Mouse (Mus musculus): ENCODE results near the gene Sdk1. TPM values are rescaled to one million over a fixed set of nuclear protein-coding genes. Genes with fewer than 3 reads are reported as not detected.

Sdk1 gene
- polyA plus RNA-seq, 1 experiment from 2014 or later: 1.7 TPM

DNA sequence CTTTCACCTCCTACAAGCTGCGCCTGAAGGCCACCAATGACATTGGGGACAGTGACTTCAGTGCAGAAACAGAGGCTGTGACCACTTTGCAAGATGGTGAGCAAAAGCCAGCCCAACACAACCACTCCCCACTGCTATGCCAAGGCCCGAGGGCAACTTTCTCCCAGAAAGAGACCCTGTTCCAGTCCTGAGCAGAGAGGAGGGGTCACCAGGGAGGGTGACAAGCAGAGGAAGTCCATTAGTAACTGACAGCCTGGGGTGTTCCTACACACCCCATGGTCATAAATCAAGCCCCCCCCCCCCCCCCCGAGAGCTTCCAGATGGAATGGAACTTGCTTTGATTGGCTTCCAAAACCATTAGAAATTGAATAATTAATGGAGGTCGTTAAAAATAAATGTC, 886.5 kb downstream of the Sdk1 start:
- WGBS: 73% methylated on average over 4 of the region's 4 CpGs
- Histone ChIP-seq H3K4me1 (peaks cover 14% of the 10 kb centered on the region), H3K4me3 (no peak overlapping the region), H3K9me3 (peaks cover 5% of the 10 kb centered on the region; the same call in 1 of the 2 replicates), H3K27ac (replicated peaks) (no peak overlapping the region), H3K4me2 (replicated peaks) (no peak overlapping the region), H3K36me3 (no peaks in the 10 kb centered on the region), H3K27me3 (no peaks in the 10 kb centered on the region), H3K9ac (replicated peaks) (no peak overlapping the region)
- no peak for ATAC-seq (ENCODE audit: low FRiP score, low read depth)

DNA sequence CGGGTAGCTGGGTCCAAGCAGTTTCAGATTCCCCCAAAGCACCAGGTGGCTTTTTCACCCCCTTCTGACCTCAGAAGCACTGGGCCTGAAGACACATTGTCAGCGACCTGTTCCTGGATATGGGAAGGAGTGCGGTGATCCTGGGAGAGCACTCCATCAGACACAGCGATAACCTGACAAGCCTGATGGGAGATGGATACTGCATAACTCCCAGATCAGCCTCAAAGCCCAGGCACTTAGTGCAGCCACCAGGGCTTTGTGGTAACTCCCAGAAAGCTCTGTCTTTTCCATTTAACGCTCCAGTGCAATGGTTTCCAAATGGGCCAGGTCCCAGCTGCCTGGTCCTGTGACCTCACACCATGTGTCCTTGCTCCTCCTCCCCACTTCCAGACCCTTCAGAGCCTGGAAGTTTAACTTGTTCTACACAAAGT, 886.9 kb downstream of the Sdk1 start:
- Histone ChIP-seq H3K4me1 (peaks cover 14% of the 10 kb centered on the region), H3K4me3 (no peak overlapping the region), H3K27me3 (no peaks in the 10 kb centered on the region), H3K9me3 (peaks cover 5% of the 10 kb centered on the region; the same call in 1 of the 2 replicates), H3K9ac (replicated peaks) (no peak overlapping the region), H3K4me2 (replicated peaks) (no peak overlapping the region), H3K36me3 (no peaks in the 10 kb centered on the region), H3K27ac (replicated peaks) (no peak overlapping the region)
- ATAC-seq (ENCODE audit: low FRiP score, low read depth): no peak
- 57% methylated on average over 5 of the region's 5 CpGs for WGBS

DNA sequence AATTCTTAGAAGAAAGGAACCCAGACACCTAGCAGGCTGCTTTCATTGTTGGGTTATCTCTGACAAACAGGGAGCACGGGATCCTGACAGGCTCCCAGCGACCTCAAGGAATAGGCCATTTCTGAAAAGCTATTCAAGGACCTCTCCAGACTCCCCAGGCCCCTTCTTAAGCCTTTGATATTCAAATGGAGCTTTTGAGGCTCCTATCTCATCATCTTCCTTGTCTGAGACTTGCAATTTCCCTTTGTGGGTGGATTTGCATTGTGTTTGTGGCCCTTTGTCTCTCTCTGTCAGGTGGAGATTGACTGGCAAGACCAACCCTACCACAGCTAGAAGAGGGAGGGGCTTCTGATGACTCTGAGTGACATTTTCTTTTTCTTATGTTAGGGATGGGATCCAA, 888.7 kb downstream of the Sdk1 start:
- WGBS: 6% methylated on average over 2 of the region's 2 CpGs
- ATAC-seq (ENCODE audit: low FRiP score, low read depth): peak; percentile 41; the same call in 1 of the 2 replicates
- no peak overlapping the region for H3K4me2 ChIP-seq (replicated peaks)
- no peaks in the 10 kb centered on the region for H3K27me3 ChIP-seq
- no peaks in the 10 kb centered on the region for H3K9me3 ChIP-seq
- H3K36me3 ChIP-seq: no peaks in the 10 kb centered on the region
- no peak overlapping the region for H3K4me3 ChIP-seq
- no peak overlapping the region for H3K9ac ChIP-seq (replicated peaks)
- H3K27ac ChIP-seq (replicated peaks): peak overlapping the region; percentile 56
- H3K4me1 ChIP-seq: peaks cover 17% of the 10 kb centered on the region

DNA sequence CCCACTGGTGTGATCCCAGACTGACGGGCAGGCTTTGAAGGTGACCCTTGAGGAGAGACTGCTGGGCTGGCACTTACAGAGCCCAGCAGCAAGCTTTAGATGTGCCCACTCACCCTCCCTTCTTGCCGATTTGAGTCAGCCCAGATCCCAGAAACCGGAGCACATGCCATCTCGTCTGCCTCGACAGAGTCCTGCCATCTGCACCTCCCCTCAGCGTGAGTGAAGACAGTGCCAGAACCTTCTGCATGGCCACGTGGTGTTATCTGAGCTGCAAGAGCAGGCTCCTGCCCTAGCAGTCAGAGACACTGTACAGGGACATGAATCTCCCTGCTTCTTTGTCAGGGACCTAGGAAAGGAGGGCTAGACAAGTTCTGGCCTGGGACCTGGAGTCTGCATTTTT, 898.7 kb downstream of the Sdk1 start:
- no peaks in the 10 kb centered on the region for H3K36me3 ChIP-seq
- H3K9me3 ChIP-seq: no peaks in the 10 kb centered on the region
- H3K9ac ChIP-seq (replicated peaks): no peak overlapping the region
- H3K4me2 ChIP-seq (replicated peaks): no peak overlapping the region
- WGBS: 84% methylated on average over 7 of the region's 7 CpGs
- H3K4me3 ChIP-seq: no peak overlapping the region
- no peak for ATAC-seq (ENCODE audit: low FRiP score, low read depth)
- H3K27me3 ChIP-seq: no peaks in the 10 kb centered on the region
- H3K27ac ChIP-seq (replicated peaks): no peak overlapping the region
- peaks cover 3% of the 10 kb centered on the region; the same call in 1 of the 2 replicates for H3K4me1 ChIP-seq

DNA sequence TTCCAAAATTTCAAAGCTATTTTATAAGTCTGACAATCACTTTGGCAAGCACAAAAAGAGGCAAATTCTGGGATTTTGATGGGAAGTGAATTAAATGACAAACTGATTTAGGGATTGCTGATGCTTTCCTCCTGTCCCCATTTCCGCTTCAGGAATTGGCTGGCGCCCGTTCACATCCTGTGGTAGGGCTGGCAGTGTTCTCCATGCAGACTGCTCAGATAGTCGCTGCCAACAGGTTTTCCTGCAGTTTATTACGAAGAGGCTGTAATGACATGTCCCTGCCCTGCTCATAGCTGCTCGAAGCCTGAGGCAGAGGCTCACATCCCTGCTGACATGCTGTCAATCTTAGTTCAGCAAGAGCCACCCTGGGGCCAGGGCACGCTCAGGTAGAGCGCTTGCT, 908.3 kb downstream of the Sdk1 start:
- H3K4me1 ChIP-seq: no peaks in the 10 kb centered on the region
- ATAC-seq (ENCODE audit: low FRiP score, low read depth): no peak
- no peak overlapping the region for H3K27ac ChIP-seq (replicated peaks)
- no peak overlapping the region for H3K9ac ChIP-seq (replicated peaks)
- H3K36me3 ChIP-seq: no peaks in the 10 kb centered on the region
- WGBS: 84% methylated on average over 8 of the region's 8 CpGs
- H3K27me3 ChIP-seq: no peaks in the 10 kb centered on the region
- no peak overlapping the region for H3K4me2 ChIP-seq (replicated peaks)
- no peak overlapping the region for H3K4me3 ChIP-seq
- 0 out of 2 replicates have a peak, but pooled peaks cover 6% of the 10 kb centered on the region for H3K9me3 ChIP-seq

- 98% methylated on average over 4 of the region's 4 CpGs for WGBS
- H3K27me3 ChIP-seq: no peaks in the 10 kb centered on the region
- H3K4me3 ChIP-seq: no peak overlapping the region
- H3K9me3 ChIP-seq: 0 out of 2 replicates have a peak, but pooled peaks cover 6% of the 10 kb centered on the region
- H3K27ac ChIP-seq (replicated peaks): no peak overlapping the region
- no peak for ATAC-seq (ENCODE audit: low FRiP score, low read depth)
- H3K36me3 ChIP-seq: no peaks in the 10 kb centered on the region
- no peaks in the 10 kb centered on the region for H3K4me1 ChIP-seq
- no peak overlapping the region for H3K4me2 ChIP-seq (replicated peaks)
- no peak overlapping the region for H3K9ac ChIP-seq (replicated peaks)
Observed at GRCm38 (mm10) chr5:142150756-142151155, 909.5 kb downstream of the Sdk1 start.

DNA sequence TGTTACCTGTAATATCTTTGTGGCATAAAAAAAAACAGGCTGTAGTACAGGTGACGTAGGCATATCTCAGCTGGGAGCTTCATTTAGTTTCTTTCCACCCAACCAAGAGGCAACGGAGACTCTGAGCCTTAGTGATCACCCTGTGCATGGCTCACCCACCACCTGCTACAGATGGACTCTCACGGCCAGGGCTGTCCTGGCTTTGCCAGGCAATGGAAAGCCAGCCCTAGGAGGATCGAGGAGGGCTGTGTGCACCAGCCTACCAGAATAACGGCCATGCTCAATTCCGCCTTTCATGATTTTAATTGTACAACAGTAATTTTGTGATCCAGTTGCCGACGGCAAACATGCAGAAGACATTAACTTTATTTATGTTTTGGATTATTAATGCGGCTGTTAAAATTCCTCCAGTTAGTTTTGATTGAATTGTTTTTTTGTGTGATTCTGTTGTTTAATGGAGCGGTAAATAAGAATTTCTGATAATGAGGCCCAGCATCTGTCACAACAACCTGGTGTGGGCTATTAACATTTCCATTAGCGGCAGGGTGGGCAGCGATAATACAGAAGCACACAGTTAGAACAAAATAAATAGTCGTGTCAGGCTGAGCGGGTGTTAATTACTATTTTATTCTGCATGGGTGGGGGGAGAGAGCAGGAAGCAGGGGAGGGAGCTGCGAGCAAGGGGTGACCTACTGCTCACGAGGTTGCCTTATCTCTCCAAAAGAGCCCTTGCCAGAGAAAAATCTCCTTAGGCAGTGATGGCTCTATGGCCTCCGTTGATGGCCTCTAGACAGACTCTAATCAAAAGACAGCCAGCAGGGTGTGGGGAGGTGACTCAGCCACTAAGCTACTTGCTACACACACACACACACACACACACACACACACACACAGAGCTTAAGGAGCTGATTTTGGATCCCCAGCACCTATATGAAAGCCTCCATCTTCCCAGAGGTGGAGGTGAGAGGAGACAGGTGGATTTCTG, 915.9 kb downstream of the Sdk1 start:
- no peak overlapping the region for H3K9ac ChIP-seq (replicated peaks)
- H3K4me3 ChIP-seq: no peak overlapping the region
- H3K36me3 ChIP-seq: no peaks in the 10 kb centered on the region
- H3K27ac ChIP-seq (replicated peaks): no peak overlapping the region
- no peaks in the 10 kb centered on the region for H3K9me3 ChIP-seq
- H3K4me2 ChIP-seq (replicated peaks): no peak overlapping the region
- 80% methylated on average over 17 of the region's 17 CpGs for WGBS
- no peak for ATAC-seq (ENCODE audit: low FRiP score, low read depth)
- H3K4me1 ChIP-seq: no peaks in the 10 kb centered on the region
- no peaks in the 10 kb centered on the region for H3K27me3 ChIP-seq

GRCm38 (mm10) chr5:142163483-142163882, 922.2 kb downstream of the Sdk1 start:
- WGBS: 89% methylated on average over 4 of the region's 4 CpGs
- Histone ChIP-seq H3K27ac (replicated peaks) (no peak overlapping the region), H3K4me3 (no peak overlapping the region), H3K9ac (replicated peaks) (no peak overlapping the region), H3K36me3 (no peaks in the 10 kb centered on the region), H3K9me3 (peaks cover 5% of the 10 kb centered on the region; the same call in 1 of the 2 replicates), H3K4me2 (replicated peaks) (no peak overlapping the region), H3K27me3 (no peaks in the 10 kb centered on the region), H3K4me1 (no peaks in the 10 kb centered on the region)
- ATAC-seq (ENCODE audit: low FRiP score, low read depth): no peak

- Histone ChIP-seq H3K4me3 (no peak overlapping the region), H3K27ac (replicated peaks) (no peak overlapping the region), H3K4me2 (replicated peaks) (no peak overlapping the region), H3K36me3 (no peaks in the 10 kb centered on the region; the same call in 1 of the 2 replicates), H3K9ac (replicated peaks) (no peak overlapping the region), H3K27me3 (peaks cover 36% of the 10 kb centered on the region), H3K9me3 (peaks cover 5% of the 10 kb centered on the region; the same call in 1 of the 2 replicates), H3K4me1 (peaks cover 12% of the 10 kb centered on the region)
- no peak for ATAC-seq (ENCODE audit: low FRiP score, low read depth)
- 83% methylated on average over 4 of the region's 4 CpGs for WGBS
Observed at GRCm38 (mm10) chr5:142173636-142174035, 932.3 kb downstream of the Sdk1 start.

DNA sequence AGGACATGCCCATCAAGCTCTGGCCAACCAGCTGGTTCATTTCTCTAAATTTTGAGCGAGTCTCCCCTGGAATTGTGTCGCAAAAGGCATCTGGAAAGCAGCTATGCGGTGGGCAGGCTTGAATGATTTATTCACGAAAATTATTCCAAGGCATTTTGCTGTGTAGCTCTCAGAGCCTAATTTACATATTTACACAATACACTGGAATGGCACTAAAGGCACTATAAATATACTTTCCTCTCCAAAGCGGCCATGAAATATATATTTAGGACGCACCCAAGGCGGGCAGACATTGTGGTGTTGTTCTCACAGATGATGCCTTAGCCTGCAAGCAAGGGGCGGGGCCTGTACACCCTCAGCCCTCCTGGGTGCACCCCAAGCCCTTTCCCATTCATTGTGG, 936.9 kb downstream of the Sdk1 start:
- H3K4me3 ChIP-seq: no peak overlapping the region
- peaks cover 29% of the 10 kb centered on the region for H3K4me1 ChIP-seq
- no peak overlapping the region for H3K9ac ChIP-seq (replicated peaks)
- 61% methylated on average over 8 of the region's 8 CpGs for WGBS
- H3K9me3 ChIP-seq: peaks cover 5% of the 10 kb centered on the region; the same call in 1 of the 2 replicates
- no peaks in the 10 kb centered on the region; the same call in 1 of the 2 replicates for H3K36me3 ChIP-seq
- peak; percentile 24; the same call in 1 of the 2 replicates for ATAC-seq (ENCODE audit: low FRiP score, low read depth)
- H3K27ac ChIP-seq (replicated peaks): peak overlapping the region; percentile 40; the same call in 1 of the 2 replicates
- H3K4me2 ChIP-seq (replicated peaks): no peak overlapping the region
- peaks cover 67% of the 10 kb centered on the region for H3K27me3 ChIP-seq

DNA sequence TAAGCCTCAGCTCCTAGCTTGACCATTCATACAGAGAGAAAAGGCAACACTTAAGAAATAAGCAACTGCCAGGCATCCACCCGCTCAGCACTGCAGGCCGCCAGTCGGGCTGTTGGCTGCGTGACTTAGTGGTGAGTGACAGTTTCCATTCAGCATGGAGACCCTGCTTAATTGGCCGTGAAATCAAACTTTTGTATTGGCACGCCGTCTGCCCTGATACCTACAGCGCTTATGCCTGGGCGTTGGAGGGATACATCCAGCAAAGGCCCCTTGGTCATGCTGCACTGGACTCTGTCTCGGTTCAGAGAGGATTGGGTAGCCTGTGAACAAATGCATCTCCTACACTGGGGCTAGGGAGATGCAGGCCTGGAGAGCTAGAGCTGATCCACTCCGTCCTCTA, 938.0 kb downstream of the Sdk1 start:
- Histone ChIP-seq H3K36me3 (no peaks in the 10 kb centered on the region; the same call in 1 of the 2 replicates), H3K4me3 (no peak overlapping the region), H3K4me2 (replicated peaks) (peak overlapping the region; percentile 21), H3K9ac (replicated peaks) (no peak overlapping the region), H3K4me1 (peaks cover 29% of the 10 kb centered on the region), H3K27ac (replicated peaks) (0 out of 2 replicates have a peak overlapping the region, but pooled peaks have one; percentile 15), H3K9me3 (peaks cover 5% of the 10 kb centered on the region; the same call in 1 of the 2 replicates), H3K27me3 (peaks cover 73% of the 10 kb centered on the region)
- ATAC-seq (ENCODE audit: low FRiP score, low read depth): peak; percentile 85
- 8% methylated on average over 11 of the region's 11 CpGs for WGBS

DNA sequence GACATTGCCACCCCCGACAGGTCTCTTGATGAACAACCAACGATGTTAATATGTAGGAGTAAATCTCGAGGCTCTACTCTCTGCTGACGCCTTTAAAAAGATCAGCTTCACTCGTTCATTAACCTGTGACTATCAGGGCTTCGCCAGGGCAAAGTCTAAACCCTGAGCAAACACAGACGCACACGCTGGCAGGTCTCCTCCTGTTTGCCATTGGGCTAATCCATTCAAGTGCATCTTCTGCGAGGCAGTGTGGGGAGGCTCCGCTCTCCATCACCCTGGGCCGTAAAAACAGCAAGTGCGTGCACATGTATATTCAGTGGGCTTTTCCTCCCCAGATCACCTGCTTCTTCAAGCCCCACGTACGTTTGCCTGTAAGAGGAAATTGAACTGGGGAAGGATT, 940.6 kb downstream of the Sdk1 start:
- no peak overlapping the region for H3K9ac ChIP-seq (replicated peaks)
- no peaks in the 10 kb centered on the region for H3K36me3 ChIP-seq
- H3K4me2 ChIP-seq (replicated peaks): no peak overlapping the region
- no peak overlapping the region for H3K27ac ChIP-seq (replicated peaks)
- ATAC-seq (ENCODE audit: low FRiP score, low read depth): no peak
- no peaks in the 10 kb centered on the region for H3K9me3 ChIP-seq
- H3K4me1 ChIP-seq: peaks cover 29% of the 10 kb centered on the region
- H3K27me3 ChIP-seq: peaks cover 78% of the 10 kb centered on the region
- no peak overlapping the region for H3K4me3 ChIP-seq
- whole genome bisulfite sequencing: 71% methylated on average over 14 of the region's 14 CpGs

All from midbrain, embryonic 12.5 days (tissue).